Mouse (Mus musculus): ENCODE data around the gene Litaf. TPM values are rescaled to one million over a fixed set of nuclear protein-coding genes. Genes with fewer than 3 reads are reported as not detected.
A peak's percentile ranks its signal among the peaks of the same experiment; 100 is the strongest.

Gene Litaf
- polyA plus RNA-seq, 1 experiment from 2014 or later: 44.5 TPM

GRCm38 (mm10) chr16:11043239-11043638 is 22.7 kb downstream of the Litaf start:
- Histone ChIP-seq H3K36me3 (ENCODE audit: control insufficient read depth, insufficient read depth, low read length) (no peaks in the 10 kb centered on the region), H3K4me2 (ENCODE audit: low read length) (no peak overlapping the region), H3K4me1 (ENCODE audit: control insufficient read depth, insufficient read depth, low read length) (no peaks in the 10 kb centered on the region), H3K4me3 (ENCODE audit: low read depth, low read length) (no peak overlapping the region), H3K27me3 (replicated peaks; ENCODE audit: control insufficient read depth, insufficient read depth, low read length) (no peaks in the 10 kb centered on the region), H3K9ac (ENCODE audit: low read length) (no peak overlapping the region), H3K9me3 (replicated peaks; ENCODE audit: control insufficient read depth, low read length) (no peaks in the 10 kb centered on the region), H3K27ac (ENCODE audit: low read depth, low read length) (no peak overlapping the region)
- ATAC-seq (no peak), DNase-seq (ENCODE audit: low spot score) (no peak)
- 90% methylated on average over 5 of the region's 5 CpGs for WGBS

- Histone ChIP-seq H3K4me2 (ENCODE audit: low read length) (no peak overlapping the region), H3K9ac (ENCODE audit: low read length) (no peak overlapping the region), H3K4me1 (ENCODE audit: control insufficient read depth, insufficient read depth, low read length) (no peaks in the 10 kb centered on the region), H3K36me3 (ENCODE audit: control insufficient read depth, insufficient read depth, low read length) (no peaks in the 10 kb centered on the region), H3K4me3 (ENCODE audit: low read depth, low read length) (no peak overlapping the region), H3K27ac (ENCODE audit: low read depth, low read length) (no peak overlapping the region), H3K27me3 (replicated peaks; ENCODE audit: control insufficient read depth, insufficient read depth, low read length) (no peaks in the 10 kb centered on the region), H3K9me3 (replicated peaks; ENCODE audit: control insufficient read depth, low read length) (no peaks in the 10 kb centered on the region)
- DNase-seq (ENCODE audit: low spot score): no peak
- ATAC-seq: no peak
- 84% methylated on average over 2 of the region's 2 CpGs for WGBS
These were observed 25.4 kb downstream of the Litaf start for GRCm38 (mm10) chr16:11040603-11041002.

- DNase-seq (ENCODE audit: low spot score) (peak; percentile 80), ATAC-seq (peak; percentile 81)
- no peak overlapping the region for H3K27ac ChIP-seq (ENCODE audit: low read depth, low read length)
- 24% methylated on average over 15 of the region's 15 CpGs for WGBS
- no peaks in the 10 kb centered on the region for H3K9me3 ChIP-seq (replicated peaks; ENCODE audit: control insufficient read depth, low read length)
- H3K27me3 ChIP-seq (replicated peaks; ENCODE audit: control insufficient read depth, insufficient read depth, low read length): no peaks in the 10 kb centered on the region
- no peaks in the 10 kb centered on the region for H3K36me3 ChIP-seq (ENCODE audit: control insufficient read depth, insufficient read depth, low read length)
- H3K4me3 ChIP-seq (ENCODE audit: low read depth, low read length): no peak overlapping the region
- no peak overlapping the region for H3K9ac ChIP-seq (ENCODE audit: low read length)
- H3K4me2 ChIP-seq (ENCODE audit: low read length): no peak overlapping the region
- H3K4me1 ChIP-seq (ENCODE audit: control insufficient read depth, insufficient read depth, low read length): no peaks in the 10 kb centered on the region
These were observed 30.0 kb downstream of the Litaf start for GRCm38 (mm10) chr16:11035790-11036431.

GRCm38 (mm10) chr16:11035273-11035672 is 30.7 kb downstream of the Litaf start:
- no peaks in the 10 kb centered on the region for H3K36me3 ChIP-seq (ENCODE audit: control insufficient read depth, insufficient read depth, low read length)
- H3K9ac ChIP-seq (ENCODE audit: low read length): no peak overlapping the region
- DNase-seq (ENCODE audit: low spot score) (no peak), ATAC-seq (no peak)
- H3K9me3 ChIP-seq (replicated peaks; ENCODE audit: control insufficient read depth, low read length): no peaks in the 10 kb centered on the region
- H3K4me3 ChIP-seq (ENCODE audit: low read depth, low read length): no peak overlapping the region
- WGBS: 88% methylated on average over 9 of the region's 9 CpGs
- no peaks in the 10 kb centered on the region for H3K4me1 ChIP-seq (ENCODE audit: control insufficient read depth, insufficient read depth, low read length)
- no peak overlapping the region for H3K4me2 ChIP-seq (ENCODE audit: low read length)
- H3K27ac ChIP-seq (ENCODE audit: low read depth, low read length): no peak overlapping the region
- no peaks in the 10 kb centered on the region for H3K27me3 ChIP-seq (replicated peaks; ENCODE audit: control insufficient read depth, insufficient read depth, low read length)

GRCm38 (mm10) chr16:11034193-11034803 is 31.7 kb downstream of the Litaf start:
- H3K4me1 ChIP-seq (ENCODE audit: control insufficient read depth, insufficient read depth, low read length): no peaks in the 10 kb centered on the region
- H3K4me3 ChIP-seq (ENCODE audit: low read depth, low read length): no peak overlapping the region
- peak; percentile 78 for ATAC-seq
- no peaks in the 10 kb centered on the region for H3K36me3 ChIP-seq (ENCODE audit: control insufficient read depth, insufficient read depth, low read length)
- no peaks in the 10 kb centered on the region for H3K9me3 ChIP-seq (replicated peaks; ENCODE audit: control insufficient read depth, low read length)
- no peak overlapping the region for H3K4me2 ChIP-seq (ENCODE audit: low read length)
- H3K27ac ChIP-seq (ENCODE audit: low read depth, low read length): no peak overlapping the region
- 4% methylated on average over 4 of the region's 4 CpGs for WGBS
- no peaks in the 10 kb centered on the region for H3K27me3 ChIP-seq (replicated peaks; ENCODE audit: control insufficient read depth, insufficient read depth, low read length)
- peak; percentile 86 for DNase-seq (ENCODE audit: low spot score)
- H3K9ac ChIP-seq (ENCODE audit: low read length): no peak overlapping the region

- Histone ChIP-seq H3K36me3 (ENCODE audit: control insufficient read depth, insufficient read depth, low read length) (no peaks in the 10 kb centered on the region), H3K9ac (ENCODE audit: low read length) (no peak overlapping the region), H3K9me3 (replicated peaks; ENCODE audit: control insufficient read depth, low read length) (no peaks in the 10 kb centered on the region), H3K4me2 (ENCODE audit: low read length) (no peak overlapping the region), H3K4me3 (ENCODE audit: low read depth, low read length) (no peak overlapping the region), H3K4me1 (ENCODE audit: control insufficient read depth, insufficient read depth, low read length) (no peaks in the 10 kb centered on the region), H3K27ac (ENCODE audit: low read depth, low read length) (no peak overlapping the region), H3K27me3 (replicated peaks; ENCODE audit: control insufficient read depth, insufficient read depth, low read length) (no peaks in the 10 kb centered on the region)
- ATAC-seq (no peak), DNase-seq (ENCODE audit: low spot score) (no peak)
- WGBS: 67% methylated on average over 3 of the region's 3 CpGs
These were observed 34.6 kb downstream of the Litaf start for GRCm38 (mm10) chr16:11031320-11031719.

GRCm38 (mm10) chr16:11030844-11031243 is 35.1 kb downstream of the Litaf start:
- Histone ChIP-seq H3K27ac (ENCODE audit: low read depth, low read length) (no peak overlapping the region), H3K36me3 (ENCODE audit: control insufficient read depth, insufficient read depth, low read length) (no peaks in the 10 kb centered on the region), H3K4me1 (ENCODE audit: control insufficient read depth, insufficient read depth, low read length) (no peaks in the 10 kb centered on the region), H3K9me3 (replicated peaks; ENCODE audit: control insufficient read depth, low read length) (no peaks in the 10 kb centered on the region), H3K9ac (ENCODE audit: low read length) (no peak overlapping the region), H3K4me2 (ENCODE audit: low read length) (no peak overlapping the region), H3K4me3 (ENCODE audit: low read depth, low read length) (no peak overlapping the region), H3K27me3 (replicated peaks; ENCODE audit: control insufficient read depth, insufficient read depth, low read length) (no peaks in the 10 kb centered on the region)
- DNase-seq (ENCODE audit: low spot score) (no peak), ATAC-seq (no peak)
- WGBS: 82% methylated on average over 4 of the region's 4 CpGs

GRCm38 (mm10) chr16:11028206-11028605 is 37.8 kb downstream of the Litaf start:
- WGBS: 76% methylated on average over 7 of the region's 7 CpGs
- Histone ChIP-seq H3K4me3 (ENCODE audit: low read depth, low read length) (no peak overlapping the region), H3K27me3 (replicated peaks; ENCODE audit: control insufficient read depth, insufficient read depth, low read length) (no peaks in the 10 kb centered on the region), H3K27ac (ENCODE audit: low read depth, low read length) (no peak overlapping the region), H3K36me3 (ENCODE audit: control insufficient read depth, insufficient read depth, low read length) (no peaks in the 10 kb centered on the region), H3K4me2 (ENCODE audit: low read length) (no peak overlapping the region), H3K4me1 (ENCODE audit: control insufficient read depth, insufficient read depth, low read length) (no peaks in the 10 kb centered on the region), H3K9ac (ENCODE audit: low read length) (no peak overlapping the region), H3K9me3 (replicated peaks; ENCODE audit: control insufficient read depth, low read length) (no peaks in the 10 kb centered on the region)
- DNase-seq (ENCODE audit: low spot score): no peak
- ATAC-seq: no peak

- Histone ChIP-seq H3K9ac (ENCODE audit: low read length) (no peak overlapping the region), H3K36me3 (ENCODE audit: control insufficient read depth, insufficient read depth, low read length) (no peaks in the 10 kb centered on the region), H3K27ac (ENCODE audit: low read depth, low read length) (no peak overlapping the region), H3K4me3 (ENCODE audit: low read depth, low read length) (no peak overlapping the region), H3K4me2 (ENCODE audit: low read length) (no peak overlapping the region), H3K4me1 (ENCODE audit: control insufficient read depth, insufficient read depth, low read length) (no peaks in the 10 kb centered on the region), H3K27me3 (replicated peaks; ENCODE audit: control insufficient read depth, insufficient read depth, low read length) (no peaks in the 10 kb centered on the region), H3K9me3 (replicated peaks; ENCODE audit: control insufficient read depth, low read length) (no peaks in the 10 kb centered on the region)
- ATAC-seq (no peak), DNase-seq (ENCODE audit: low spot score) (no peak)
- 95% methylated on average over 3 of the region's 3 CpGs for whole genome bisulfite sequencing
These were observed 41.1 kb downstream of the Litaf start for GRCm38 (mm10) chr16:11024841-11025240.
